Comparison of ENCODE assay signal across 10 mouse cellular contexts in genomic region chr15:19687239-19687638, GRCm38 (mm10).
"Had no signal": no experiment of that assay in that cellular context is flagged by ENCODE, and none has a peak within 500 bp of the region (broad histone marks: within the 10 kb centered on the region; RNA-seq: fewer than 3 reads in every experiment).

No protein-coding gene starts in this region.

- H3K4me1 ChIP-seq: limb, embryonic 15.5 days; liver, embryonic 12.5 days; lung, embryonic 15.5 days; midbrain, embryonic 12.5 days; neural tube, embryonic 13.5 days; stomach, embryonic 15.5 days had no signal

- DNase-seq: kidney, adult 8-10 months; kidney, postnatal 25 days; retina, postnatal 1 day; thymus, postnatal 36 days had no signal

- H3K4me3 ChIP-seq: limb, embryonic 15.5 days; liver, embryonic 12.5 days; lung, embryonic 15.5 days; midbrain, embryonic 12.5 days; neural tube, embryonic 13.5 days; stomach, embryonic 15.5 days had no signal
